Mouse (Mus musculus): ENCODE data around the gene Lim2. TPM values are rescaled to one million over a fixed set of nuclear protein-coding genes. Genes with fewer than 3 reads are reported as not detected.

The Lim2 gene
- total and polyA plus RNA-seq, 3 experiments = not detected

GRCm38 (mm10) chr7:43429500-43429899 lies 2.0 kb downstream of the Lim2 start:
- Histone ChIP-seq H3K36me3 (ENCODE audit: control insufficient read depth, insufficient read depth, low read length) (no peaks in the 10 kb centered on the region), H3K4me3 (no peak overlapping the region), H3K27ac (no peak overlapping the region), H3K9ac (ENCODE audit: low read depth, low read length) (no peak overlapping the region), H3K27me3 (ENCODE audit: control insufficient read depth, insufficient read depth, low read length) (no peaks in the 10 kb centered on the region), H3K4me1 (ENCODE audit: control insufficient read depth, insufficient read depth, low read length) (no peaks in the 10 kb centered on the region), H3K79me2 (replicated peaks; ENCODE audit: control insufficient read depth, insufficient read depth, low read length) (no peaks in the 10 kb centered on the region)
- WGBS = 44% methylated on average over 4 of the region's 4 CpGs
- no peak for DNase-seq
- intact Hi-C loops (cut with DNase I) = no loop called here
- TF ChIP-seq CTCF (IDR thresholded peaks at IDR 0.05) (no peak), POLR2A (IDR thresholded peaks at IDR 0.05; ENCODE audit: insufficient read depth, low read depth, low read length) (no peak), EP300 (IDR thresholded peaks at IDR 0.05; ENCODE audit: insufficient read depth, low read depth, low read length) (no peak)

GRCm38 (mm10) chr7:43432891-43433290 lies 5.4 kb downstream of the Lim2 start:
- no peaks in the 10 kb centered on the region for H3K4me1 ChIP-seq (ENCODE audit: control insufficient read depth, insufficient read depth, low read length)

GRCm38 (mm10) chr7:43434676-43435075 lies 7.2 kb downstream of the Lim2 start:
- Histone ChIP-seq H3K4me3 (no peak overlapping the region), H3K79me2 (replicated peaks; ENCODE audit: control insufficient read depth, insufficient read depth, low read length) (no peaks in the 10 kb centered on the region), H3K36me3 (ENCODE audit: control insufficient read depth, insufficient read depth, low read length) (no peaks in the 10 kb centered on the region), H3K9ac (ENCODE audit: low read depth, low read length) (no peak overlapping the region), H3K27ac (no peak overlapping the region), H3K27me3 (ENCODE audit: control insufficient read depth, insufficient read depth, low read length) (no peaks in the 10 kb centered on the region), H3K4me1 (ENCODE audit: control insufficient read depth, insufficient read depth, low read length) (no peaks in the 10 kb centered on the region)
- TF ChIP-seq POLR2A (IDR thresholded peaks at IDR 0.05; ENCODE audit: insufficient read depth, low read depth, low read length) (no peak), CTCF (IDR thresholded peaks at IDR 0.05) (no peak), EP300 (IDR thresholded peaks at IDR 0.05; ENCODE audit: insufficient read depth, low read depth, low read length) (no peak)
- intact Hi-C loops (cut with DNase I) = no loop called here
- whole genome bisulfite sequencing = 84% methylated on average over 5 of the region's 5 CpGs
- no peak for DNase-seq

More at GRCm38 (mm10) chr7:43432891-43433290, 5.4 kb downstream of the Lim2 start:
- H3K9ac ChIP-seq (ENCODE audit: low read depth, low read length) = no peak overlapping the region
- TF ChIP-seq POLR2A (IDR thresholded peaks at IDR 0.05; ENCODE audit: insufficient read depth, low read depth, low read length) (no peak), EP300 (IDR thresholded peaks at IDR 0.05; ENCODE audit: insufficient read depth, low read depth, low read length) (no peak), CTCF (IDR thresholded peaks at IDR 0.05) (no peak)
- H3K27me3 ChIP-seq (ENCODE audit: control insufficient read depth, insufficient read depth, low read length) = no peaks in the 10 kb centered on the region
- no peak overlapping the region for H3K4me3 ChIP-seq
- WGBS = 54% methylated on average over 4 of the region's 4 CpGs
- intact Hi-C loops (cut with DNase I) = no loop called here
- no peak for DNase-seq
- H3K36me3 ChIP-seq (ENCODE audit: control insufficient read depth, insufficient read depth, low read length) = no peaks in the 10 kb centered on the region
- no peak overlapping the region for H3K27ac ChIP-seq
- no peaks in the 10 kb centered on the region for H3K79me2 ChIP-seq (replicated peaks; ENCODE audit: control insufficient read depth, insufficient read depth, low read length)

GRCm38 (mm10) chr7:43436341-43437255 lies 9.1 kb downstream of the Lim2 start, which contains the start of gene Nkg7:
Nkg7 (plus strand) TSS chr7:43437073.
- intact Hi-C loops (cut with DNase I) = no loop called here

GRCm38 (mm10) chr7:43438611-43439010 lies 11.1 kb downstream of the Lim2 start:
- Histone ChIP-seq H3K27ac (no peak overlapping the region), H3K9ac (ENCODE audit: low read depth, low read length) (no peak overlapping the region), H3K4me3 (no peak overlapping the region), H3K27me3 (ENCODE audit: control insufficient read depth, insufficient read depth, low read length) (no peaks in the 10 kb centered on the region), H3K36me3 (ENCODE audit: control insufficient read depth, insufficient read depth, low read length) (no peaks in the 10 kb centered on the region), H3K79me2 (replicated peaks; ENCODE audit: control insufficient read depth, insufficient read depth, low read length) (no peaks in the 10 kb centered on the region), H3K4me1 (ENCODE audit: control insufficient read depth, insufficient read depth, low read length) (no peaks in the 10 kb centered on the region)
- WGBS = 71% methylated on average over 4 of the region's 4 CpGs
- TF ChIP-seq CTCF (IDR thresholded peaks at IDR 0.05) (no peak), POLR2A (IDR thresholded peaks at IDR 0.05; ENCODE audit: insufficient read depth, low read depth, low read length) (no peak), EP300 (IDR thresholded peaks at IDR 0.05; ENCODE audit: insufficient read depth, low read depth, low read length) (no peak)
- DNase-seq = no peak
- intact Hi-C loops (cut with DNase I) = no loop called here

More at GRCm38 (mm10) chr7:43436341-43437255, 9.1 kb downstream of the Lim2 start, which contains the start of gene Nkg7:
- H3K4me3 ChIP-seq = no peak within 1 kb of the TSS
- H3K27me3 ChIP-seq (ENCODE audit: control insufficient read depth, insufficient read depth, low read length) = no peaks in the 10 kb centered on the region
- TF ChIP-seq POLR2A (IDR thresholded peaks at IDR 0.05; ENCODE audit: insufficient read depth, low read depth, low read length) (no peak), EP300 (IDR thresholded peaks at IDR 0.05; ENCODE audit: insufficient read depth, low read depth, low read length) (no peak), CTCF (IDR thresholded peaks at IDR 0.05) (no peak)
- no peak for DNase-seq
- H3K79me2 ChIP-seq (replicated peaks; ENCODE audit: control insufficient read depth, insufficient read depth, low read length) = no peaks in the 10 kb centered on the region
- no peak within 1 kb of the TSS for H3K9ac ChIP-seq (ENCODE audit: low read depth, low read length)
- H3K27ac ChIP-seq = no peak within 1 kb of the TSS
- H3K4me1 ChIP-seq (ENCODE audit: control insufficient read depth, insufficient read depth, low read length) = no peaks in the 10 kb centered on the region
- WGBS = 70% methylated on average over 10 of the region's 10 CpGs
- H3K36me3 ChIP-seq (ENCODE audit: control insufficient read depth, insufficient read depth, low read length) = no peaks in the 10 kb centered on the region

GRCm38 (mm10) chr7:43440482-43440881 lies 13.0 kb downstream of the Lim2 start, which contains the start of gene Cldnd2:
Cldnd2 (plus strand) TSS chr7:43440782.
- WGBS = 80% methylated on average over 6 of the region's 6 CpGs
- Histone ChIP-seq H3K4me3 (no peak within 1 kb of the TSS), H3K4me1 (ENCODE audit: control insufficient read depth, insufficient read depth, low read length) (no peaks in the 10 kb centered on the region; the same call in 1 of the 2 replicates), H3K79me2 (replicated peaks; ENCODE audit: control insufficient read depth, insufficient read depth, low read length) (no peaks in the 10 kb centered on the region), H3K9ac (ENCODE audit: low read depth, low read length) (no peak within 1 kb of the TSS), H3K27ac (no peak within 1 kb of the TSS), H3K27me3 (ENCODE audit: control insufficient read depth, insufficient read depth, low read length) (no peaks in the 10 kb centered on the region), H3K36me3 (ENCODE audit: control insufficient read depth, insufficient read depth, low read length) (no peaks in the 10 kb centered on the region)
- DNase-seq = no peak
- TF ChIP-seq CTCF (IDR thresholded peaks at IDR 0.05) = no peak
- TF ChIP-seq POLR2A (IDR thresholded peaks at IDR 0.05; ENCODE audit: insufficient read depth, low read depth, low read length) = no peak
- intact Hi-C loops (cut with DNase I) = loop anchor here (5.0 kb wide), 2 partner anchors 128 to 232 kb away; partner anchors contain the start of genes Ctu1 and Zfp715

Measured in heart, adult 2 months (tissue).